Mouse (Mus musculus): Measurements from ENCODE around the gene Mlx. TPM values are rescaled to one million over a fixed set of nuclear protein-coding genes. Genes with fewer than 3 reads are reported as not detected.

Mlx gene
- polyA plus RNA-seq, 1 experiment from 2014 or later: 46.0 TPM

- Histone ChIP-seq H3K4me2 (replicated peaks; ENCODE audit: low read depth, low read length) (peak within 1 kb of the TSS; percentile 98), H3K9me3 (ENCODE audit: control insufficient read depth, low read depth, low read length) (no peaks in the 10 kb centered on the region), H3K9ac (replicated peaks; ENCODE audit: low read depth, low read length) (peak within 1 kb of the TSS; percentile 73), H3K27ac (ENCODE audit: low read length) (peak within 1 kb of the TSS; percentile 84), H3K27me3 (ENCODE audit: control insufficient read depth, insufficient read depth, low read length) (peaks cover 27% of the 10 kb centered on the region), H3K4me1 (ENCODE audit: control insufficient read depth, insufficient read depth, low read length) (peaks cover 27% of the 10 kb centered on the region), H3K4me3 (ENCODE audit: low read depth, low read length) (peak within 1 kb of the TSS; percentile 70), H3K36me3 (ENCODE audit: control insufficient read depth, insufficient read depth, low read length) (no peaks in the 10 kb centered on the region)
- peak; percentile 89 for ATAC-seq (ENCODE audit: insufficient number of reproducible peaks, insufficient read depth, low FRiP score, low read depth)
- WGBS: under 1% methylated on average over 51 of the region's 51 CpGs
Observed at GRCm38 (mm10) chr11:101082208-101083082, 4.6 kb upstream of the Mlx start, which contains the start of gene Coasy. Coasy (plus strand) TSS chr11:101082565.

GRCm38 (mm10) chr11:101083083-101083697, 3.9 kb upstream of the Mlx start:
- Histone ChIP-seq H3K4me3 (ENCODE audit: low read depth, low read length) (peak overlapping the region; percentile 70), H3K27me3 (ENCODE audit: control insufficient read depth, insufficient read depth, low read length) (peaks cover 22% of the 10 kb centered on the region), H3K4me1 (ENCODE audit: control insufficient read depth, insufficient read depth, low read length) (peaks cover 33% of the 10 kb centered on the region), H3K27ac (ENCODE audit: low read length) (peak overlapping the region; percentile 84), H3K9ac (replicated peaks; ENCODE audit: low read depth, low read length) (peak overlapping the region; percentile 73), H3K4me2 (replicated peaks; ENCODE audit: low read depth, low read length) (peak overlapping the region; percentile 98), H3K36me3 (ENCODE audit: control insufficient read depth, insufficient read depth, low read length) (no peaks in the 10 kb centered on the region), H3K9me3 (ENCODE audit: control insufficient read depth, low read depth, low read length) (no peaks in the 10 kb centered on the region)
- no peak for ATAC-seq (ENCODE audit: insufficient number of reproducible peaks, insufficient read depth, low FRiP score, low read depth)
- 29% methylated on average over 19 of the region's 19 CpGs for WGBS

GRCm38 (mm10) chr11:101084246-101084645, 2.8 kb upstream of the Mlx start:
- Histone ChIP-seq H3K4me1 (ENCODE audit: control insufficient read depth, insufficient read depth, low read length) (peaks cover 34% of the 10 kb centered on the region), H3K9ac (replicated peaks; ENCODE audit: low read depth, low read length) (no peak overlapping the region), H3K4me2 (replicated peaks; ENCODE audit: low read depth, low read length) (no peak overlapping the region), H3K36me3 (ENCODE audit: control insufficient read depth, insufficient read depth, low read length) (peaks cover 2% of the 10 kb centered on the region), H3K27ac (ENCODE audit: low read length) (no peak overlapping the region), H3K27me3 (ENCODE audit: control insufficient read depth, insufficient read depth, low read length) (peaks cover 12% of the 10 kb centered on the region), H3K4me3 (ENCODE audit: low read depth, low read length) (no peak overlapping the region), H3K9me3 (ENCODE audit: control insufficient read depth, low read depth, low read length) (no peaks in the 10 kb centered on the region)
- no peak for ATAC-seq (ENCODE audit: insufficient number of reproducible peaks, insufficient read depth, low FRiP score, low read depth)
- WGBS: 88% methylated on average over 14 of the region's 14 CpGs

- peaks cover 30% of the 10 kb centered on the region for H3K4me1 ChIP-seq (ENCODE audit: control insufficient read depth, insufficient read depth, low read length)
- WGBS: 90% methylated on average over 12 of the region's 12 CpGs
- no peak overlapping the region for H3K4me2 ChIP-seq (replicated peaks; ENCODE audit: low read depth, low read length)
- H3K9ac ChIP-seq (replicated peaks; ENCODE audit: low read depth, low read length): no peak overlapping the region
- peaks cover 8% of the 10 kb centered on the region for H3K36me3 ChIP-seq (ENCODE audit: control insufficient read depth, insufficient read depth, low read length)
- H3K4me3 ChIP-seq (ENCODE audit: low read depth, low read length): no peak overlapping the region
- no peak for ATAC-seq (ENCODE audit: insufficient number of reproducible peaks, insufficient read depth, low FRiP score, low read depth)
- H3K27me3 ChIP-seq (ENCODE audit: control insufficient read depth, insufficient read depth, low read length): peaks cover 6% of the 10 kb centered on the region
- no peaks in the 10 kb centered on the region for H3K9me3 ChIP-seq (ENCODE audit: control insufficient read depth, low read depth, low read length)
- no peak overlapping the region for H3K27ac ChIP-seq (ENCODE audit: low read length)
Observed at GRCm38 (mm10) chr11:101084811-101085210, 2.3 kb upstream of the Mlx start.

GRCm38 (mm10) chr11:101085617-101086322, 1.3 kb upstream of the Mlx start:
- WGBS: 89% methylated on average over 18 of the region's 18 CpGs
- no peak overlapping the region for H3K27ac ChIP-seq (ENCODE audit: low read length)
- H3K9me3 ChIP-seq (ENCODE audit: control insufficient read depth, low read depth, low read length): no peaks in the 10 kb centered on the region
- H3K4me2 ChIP-seq (replicated peaks; ENCODE audit: low read depth, low read length): peak overlapping the region; percentile 96; the same call in 1 of the 2 replicates
- peaks cover 12% of the 10 kb centered on the region for H3K36me3 ChIP-seq (ENCODE audit: control insufficient read depth, insufficient read depth, low read length)
- H3K9ac ChIP-seq (replicated peaks; ENCODE audit: low read depth, low read length): no peak overlapping the region
- no peak for ATAC-seq (ENCODE audit: insufficient number of reproducible peaks, insufficient read depth, low FRiP score, low read depth)
- H3K27me3 ChIP-seq (ENCODE audit: control insufficient read depth, insufficient read depth, low read length): no peaks in the 10 kb centered on the region; the same call in 1 of the 2 replicates
- H3K4me3 ChIP-seq (ENCODE audit: low read depth, low read length): no peak overlapping the region
- H3K4me1 ChIP-seq (ENCODE audit: control insufficient read depth, insufficient read depth, low read length): peaks cover 28% of the 10 kb centered on the region

GRCm38 (mm10) chr11:101086323-101086674, 778 bp upstream of the Mlx start:
- Histone ChIP-seq H3K4me2 (replicated peaks; ENCODE audit: low read depth, low read length) (peak overlapping the region; percentile 96), H3K27ac (ENCODE audit: low read length) (peak overlapping the region; percentile 16; the same call in 1 of the 2 replicates), H3K27me3 (ENCODE audit: control insufficient read depth, insufficient read depth, low read length) (no peaks in the 10 kb centered on the region), H3K4me1 (ENCODE audit: control insufficient read depth, insufficient read depth, low read length) (peaks cover 28% of the 10 kb centered on the region), H3K9me3 (ENCODE audit: control insufficient read depth, low read depth, low read length) (no peaks in the 10 kb centered on the region), H3K9ac (replicated peaks; ENCODE audit: low read depth, low read length) (no peak overlapping the region), H3K36me3 (ENCODE audit: control insufficient read depth, insufficient read depth, low read length) (peaks cover 14% of the 10 kb centered on the region), H3K4me3 (ENCODE audit: low read depth, low read length) (peak overlapping the region; percentile 87; the same call in 1 of the 2 replicates)
- 83% methylated on average over 6 of the region's 6 CpGs for WGBS
- ATAC-seq (ENCODE audit: insufficient number of reproducible peaks, insufficient read depth, low FRiP score, low read depth): no peak

GRCm38 (mm10) chr11:101087682-101088055, 592 bp downstream of the Mlx start:
- 10% methylated on average over 8 of the region's 8 CpGs for WGBS
- Histone ChIP-seq H3K4me2 (replicated peaks; ENCODE audit: low read depth, low read length) (peak overlapping the region; percentile 96), H3K4me3 (ENCODE audit: low read depth, low read length) (peak overlapping the region; percentile 87), H3K4me1 (ENCODE audit: control insufficient read depth, insufficient read depth, low read length) (peaks cover 24% of the 10 kb centered on the region), H3K9ac (replicated peaks; ENCODE audit: low read depth, low read length) (peak overlapping the region; percentile 80), H3K27me3 (ENCODE audit: control insufficient read depth, insufficient read depth, low read length) (no peaks in the 10 kb centered on the region), H3K36me3 (ENCODE audit: control insufficient read depth, insufficient read depth, low read length) (peaks cover 27% of the 10 kb centered on the region), H3K9me3 (ENCODE audit: control insufficient read depth, low read depth, low read length) (no peaks in the 10 kb centered on the region), H3K27ac (ENCODE audit: low read length) (peak overlapping the region; percentile 16; the same call in 1 of the 2 replicates)
- ATAC-seq (ENCODE audit: insufficient number of reproducible peaks, insufficient read depth, low FRiP score, low read depth): no peak; the same call in 1 of the 2 replicates

GRCm38 (mm10) chr11:101089931-101090330, 2.9 kb downstream of the Mlx start:
- H3K4me2 ChIP-seq (replicated peaks; ENCODE audit: low read depth, low read length): no peak overlapping the region
- peaks cover 22% of the 10 kb centered on the region for H3K4me1 ChIP-seq (ENCODE audit: control insufficient read depth, insufficient read depth, low read length)
- H3K27me3 ChIP-seq (ENCODE audit: control insufficient read depth, insufficient read depth, low read length): no peaks in the 10 kb centered on the region
- H3K4me3 ChIP-seq (ENCODE audit: low read depth, low read length): no peak overlapping the region
- H3K9ac ChIP-seq (replicated peaks; ENCODE audit: low read depth, low read length): no peak overlapping the region
- H3K27ac ChIP-seq (ENCODE audit: low read length): no peak overlapping the region
- ATAC-seq (ENCODE audit: insufficient number of reproducible peaks, insufficient read depth, low FRiP score, low read depth): no peak
- H3K36me3 ChIP-seq (ENCODE audit: control insufficient read depth, insufficient read depth, low read length): peaks cover 38% of the 10 kb centered on the region
- H3K9me3 ChIP-seq (ENCODE audit: control insufficient read depth, low read depth, low read length): no peaks in the 10 kb centered on the region
- 91% methylated on average over 1 of the region's 1 CpGs for WGBS
